Mouse (Mus musculus): ENCODE data around the gene Calhm2.

Calhm2 gene

DNA sequence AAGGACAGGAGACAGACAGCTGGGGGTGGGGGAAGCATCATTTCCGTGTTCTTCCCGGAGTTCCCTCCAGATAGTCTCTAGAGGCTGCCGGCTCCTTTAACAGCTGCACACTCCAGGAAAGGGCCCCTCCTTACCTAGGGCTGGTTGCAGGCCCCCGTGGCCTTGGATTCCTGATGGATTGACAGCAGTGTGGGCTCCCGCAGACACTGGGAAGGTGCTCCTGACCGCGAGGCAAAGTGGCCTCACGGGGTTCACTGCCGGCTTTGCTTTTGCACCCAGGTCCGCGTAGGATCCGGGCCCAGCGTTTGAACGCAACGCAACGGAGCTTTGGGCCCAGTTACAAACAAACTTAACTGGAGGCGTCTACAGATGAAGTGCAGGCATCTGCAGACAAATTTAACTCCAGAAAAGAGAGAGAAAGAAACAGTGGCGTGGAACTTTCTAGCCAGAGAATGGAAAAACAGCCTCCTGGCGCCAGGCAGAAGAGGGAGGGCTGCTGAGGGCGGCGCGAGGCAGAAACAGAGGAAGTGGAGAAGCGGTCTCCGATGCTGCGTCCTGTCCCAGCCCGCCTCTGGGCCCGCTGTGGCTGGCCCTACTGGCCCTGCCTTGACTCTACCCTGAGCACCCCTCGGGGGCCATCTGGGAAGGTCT is at the start of gene Calhm2:
Gene Calhm2, minus strand, starts transcription at position 524 of the 651 bp plus-strand sequence.
- DNase-seq (ENCODE audit: low spot score), result no peak

DNA sequence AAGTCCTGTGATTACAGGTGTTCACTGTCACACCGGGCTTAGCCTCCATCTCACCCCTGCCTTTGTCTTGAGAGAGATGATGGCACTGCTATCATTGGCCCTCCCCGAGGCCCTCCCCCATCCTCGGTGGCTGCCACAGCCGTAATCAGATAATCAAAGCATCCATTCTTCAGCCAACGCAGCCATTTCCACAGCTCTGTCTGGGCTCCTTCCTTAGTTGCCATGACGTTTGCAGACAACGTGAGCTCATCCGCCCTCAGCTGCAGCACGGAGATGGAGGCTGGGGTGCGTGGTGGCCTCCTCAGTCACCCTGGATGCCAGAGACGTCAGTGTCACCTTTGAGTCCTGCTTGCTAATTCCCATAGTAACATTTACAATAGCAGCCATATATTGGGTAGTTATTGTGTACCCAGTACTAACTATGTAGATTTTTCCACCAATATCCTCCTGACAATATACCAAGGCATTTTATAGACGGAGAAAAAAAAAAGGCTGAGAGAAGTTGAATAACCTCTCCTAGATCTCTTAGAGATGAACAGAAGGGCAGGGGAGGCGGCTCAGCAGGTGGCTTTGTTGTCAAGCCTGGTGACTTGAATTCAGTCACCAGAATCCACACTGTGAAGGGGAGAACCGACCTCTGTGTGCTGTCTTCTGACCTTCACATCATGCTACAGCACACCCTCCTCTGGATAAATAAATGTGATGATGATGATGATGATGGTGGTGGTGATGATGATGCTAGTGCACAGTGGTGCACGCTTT is 48.6 kb upstream of the Calhm2 start:
- DNase-seq (ENCODE audit: low spot score), result no peak

DNA sequence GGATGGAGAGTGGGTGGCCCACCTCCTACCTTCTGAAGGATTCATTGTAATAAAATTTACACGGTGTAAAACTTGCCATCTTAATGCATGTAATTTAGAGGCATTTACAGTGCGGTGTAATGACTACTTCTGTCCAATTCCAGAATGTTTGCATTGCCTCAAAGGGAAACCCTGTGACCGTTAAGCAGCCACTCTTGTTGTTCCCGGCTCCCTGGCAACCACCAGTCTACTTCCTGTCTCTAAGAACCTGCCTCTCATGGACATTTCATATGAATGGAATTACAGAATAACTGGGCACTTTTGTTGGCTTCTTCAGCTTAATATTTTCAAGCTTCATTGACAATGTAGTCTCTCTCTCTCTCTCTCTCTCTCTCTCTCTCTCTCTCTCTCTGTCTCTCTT is 46.6 kb upstream of the Calhm2 start:
- DNase-seq (ENCODE audit: low spot score), result no peak

DNA sequence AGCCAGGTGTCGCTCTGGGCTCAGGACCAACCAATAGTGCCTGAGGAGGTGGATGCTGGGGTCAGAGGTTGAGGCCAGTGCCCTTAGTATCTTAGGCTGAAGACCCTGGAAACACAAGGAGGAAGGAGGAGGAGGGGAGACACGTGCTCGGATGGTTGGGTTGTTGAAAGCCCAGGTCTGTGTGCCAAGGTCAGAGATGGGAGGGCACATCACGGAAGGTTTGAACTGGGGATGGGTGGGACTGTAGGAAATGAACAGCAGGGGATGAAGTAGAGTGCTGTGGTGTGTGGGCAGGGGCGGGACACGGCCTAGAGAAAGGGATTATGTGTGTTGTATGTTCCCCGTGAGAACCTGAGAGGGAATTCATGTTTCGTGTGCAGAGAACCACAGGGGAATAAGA is 46.1 kb upstream of the Calhm2 start:
- DNase-seq (ENCODE audit: low spot score), result no peak

DNA sequence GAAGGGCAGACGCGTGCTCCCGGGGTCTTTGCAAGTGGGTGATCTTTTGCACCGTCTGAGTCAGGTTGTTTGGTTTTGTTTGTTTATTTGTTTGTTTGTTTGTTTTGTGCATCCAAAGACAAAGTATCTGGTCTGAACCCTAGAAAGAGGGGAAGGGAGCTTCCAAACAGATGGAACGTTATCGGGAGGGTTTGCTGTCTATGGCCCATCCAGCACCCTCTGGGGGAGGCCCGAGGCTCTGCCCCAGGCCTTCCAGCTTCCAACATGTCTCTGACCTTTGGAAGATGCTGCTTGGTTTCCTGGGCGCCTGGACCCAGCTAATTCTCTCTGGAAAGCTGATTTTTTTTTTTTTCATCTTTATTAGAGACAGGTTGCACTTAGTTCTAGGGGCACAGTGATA is 41.9 kb upstream of the Calhm2 start:
- no peak for DNase-seq (ENCODE audit: low spot score)

DNA sequence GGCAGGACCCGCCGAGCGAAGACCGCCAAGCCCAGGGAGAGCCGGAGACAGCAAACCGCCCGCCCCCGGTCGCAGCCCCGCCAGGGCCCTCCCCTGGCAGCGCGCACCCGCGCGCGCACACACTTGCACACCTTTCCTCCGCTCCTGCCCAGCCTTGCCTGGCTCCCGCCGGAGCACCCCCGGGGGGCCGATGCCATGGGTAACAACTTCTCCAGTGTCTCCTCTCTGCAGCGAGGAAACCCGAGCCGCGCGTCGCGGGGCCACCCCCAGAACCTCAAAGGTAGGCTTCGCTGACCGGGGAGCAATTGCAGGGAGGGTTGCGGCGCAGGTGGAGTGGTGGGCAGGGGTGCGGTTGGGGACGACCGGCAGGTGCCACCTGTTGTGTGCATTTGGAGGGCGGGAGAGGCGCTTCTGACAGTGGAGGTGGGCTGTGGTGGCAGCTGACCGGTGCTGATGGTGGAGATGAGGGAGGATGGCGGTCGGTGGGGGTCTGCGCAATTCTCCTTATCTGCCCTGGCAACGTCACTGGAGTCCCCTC is 41.2 kb upstream of the Calhm2 start:
- DNase-seq (ENCODE audit: low spot score), result no peak

DNA sequence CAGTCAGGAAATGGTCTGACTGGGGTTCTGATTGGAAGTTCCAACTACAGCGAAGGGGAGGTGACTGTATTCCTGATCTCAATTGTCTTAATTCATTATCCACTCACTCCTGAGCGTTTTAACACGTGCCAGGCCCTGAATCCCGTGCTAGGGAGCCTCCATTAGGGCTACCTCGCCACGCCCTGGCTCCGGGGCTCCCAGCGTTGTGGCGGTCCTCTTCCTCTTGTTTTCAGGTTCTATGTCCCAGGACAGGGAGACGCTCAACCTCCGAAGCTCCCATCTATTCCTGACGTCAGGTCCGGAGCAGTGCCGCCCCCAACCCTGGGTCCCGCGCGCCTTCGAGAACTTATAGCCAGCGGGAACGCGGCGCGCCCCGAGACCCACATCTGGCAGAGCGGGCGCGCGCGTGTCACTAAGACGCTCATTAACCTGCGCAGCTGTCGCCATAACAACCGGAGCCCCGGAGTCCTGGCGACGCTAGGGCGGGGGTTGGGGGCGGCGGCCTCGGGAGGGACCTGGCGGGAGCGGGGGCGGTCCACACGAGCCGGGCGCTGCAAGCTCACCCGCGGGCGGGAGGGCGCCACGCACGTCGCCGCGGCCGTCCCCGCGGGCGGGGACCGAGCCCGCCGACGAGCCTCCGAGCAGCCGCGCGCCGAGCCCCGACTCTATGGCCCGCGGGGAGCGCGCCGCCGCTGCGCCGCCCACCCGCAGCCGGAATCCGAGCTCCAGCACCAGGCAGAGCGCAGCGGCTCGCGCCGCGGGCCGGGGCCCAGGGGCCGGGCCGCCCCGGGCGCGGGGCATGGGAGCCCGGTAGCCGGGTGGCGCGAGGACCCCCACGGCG is 40.6 kb upstream of the Calhm2 start, which contains the start of gene Neurl1a:
Gene Neurl1a, plus strand, starts transcription at position 390 of the 841 bp plus-strand sequence.
- peak; percentile 13 for DNase-seq (ENCODE audit: low spot score)

DNA sequence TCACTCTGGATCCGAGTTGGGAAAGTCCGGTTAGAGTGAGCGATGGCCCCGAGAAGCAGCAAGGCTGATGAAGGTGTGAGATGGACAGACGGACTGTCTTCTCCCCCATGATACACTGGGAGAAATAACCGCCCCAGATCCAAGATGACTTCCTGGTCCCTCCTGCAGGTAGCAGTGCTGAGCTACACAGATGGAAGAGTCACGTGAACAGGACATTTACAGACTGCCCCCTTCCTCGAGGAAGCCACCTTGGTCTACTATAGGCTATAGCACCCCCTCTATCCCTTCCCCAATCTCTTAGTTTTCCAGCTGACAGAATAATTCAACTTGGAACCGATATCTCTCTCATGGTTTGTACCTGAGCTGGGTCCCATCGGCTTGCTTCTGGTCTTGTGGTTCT is 39.9 kb upstream of the Calhm2 start:
- DNase-seq (ENCODE audit: low spot score), result no peak

DNA sequence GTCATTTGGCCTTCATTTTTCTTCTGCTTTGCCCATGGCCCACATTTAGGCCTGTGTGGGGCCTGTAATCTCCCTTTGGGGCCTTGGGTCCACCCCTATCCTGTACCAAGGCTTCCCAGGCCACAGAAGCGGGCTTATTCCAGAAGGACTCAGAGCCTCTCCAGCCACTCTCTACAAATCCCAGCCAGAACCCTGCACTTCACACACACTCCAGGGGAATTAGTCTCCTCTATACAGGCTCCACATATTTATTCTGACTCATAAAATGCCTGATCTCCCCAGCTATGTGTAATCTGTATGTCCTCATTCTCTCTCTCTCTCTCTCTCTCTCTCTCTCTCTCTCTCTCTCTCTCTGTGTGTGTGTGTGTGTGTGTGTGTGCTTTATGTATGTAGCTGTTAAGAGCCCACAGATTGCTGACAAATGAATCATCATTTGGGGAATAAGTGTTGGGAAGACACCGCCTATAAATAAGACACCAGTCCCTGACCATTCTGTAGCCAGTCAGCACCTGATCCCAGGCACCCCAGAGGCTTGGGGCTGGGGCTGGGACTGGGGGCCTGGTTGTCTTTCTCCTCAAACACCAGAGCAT is 38.9 kb upstream of the Calhm2 start:
- DNase-seq (ENCODE audit: low spot score), result no peak

DNA sequence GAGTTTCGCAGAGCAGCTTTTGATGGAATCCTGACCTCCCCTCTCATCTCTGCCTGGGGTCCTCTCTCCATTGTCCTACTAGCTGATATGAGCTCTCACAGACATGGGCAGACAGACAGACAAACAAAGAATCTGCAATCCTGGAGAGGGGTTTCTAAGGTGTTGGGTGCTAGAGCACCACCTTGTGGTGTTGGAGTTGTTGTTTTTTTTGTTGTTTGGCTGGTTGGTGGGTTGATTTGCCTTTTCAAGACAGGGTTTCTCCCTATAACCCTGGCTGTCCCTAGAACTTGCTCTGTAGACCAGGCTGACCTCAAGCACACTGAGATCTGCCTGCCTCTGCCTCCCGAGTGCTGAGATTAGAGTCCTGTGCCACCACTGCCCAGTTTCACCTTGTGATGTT is 37.4 kb upstream of the Calhm2 start:
- no peak for DNase-seq (ENCODE audit: low spot score)

DNA sequence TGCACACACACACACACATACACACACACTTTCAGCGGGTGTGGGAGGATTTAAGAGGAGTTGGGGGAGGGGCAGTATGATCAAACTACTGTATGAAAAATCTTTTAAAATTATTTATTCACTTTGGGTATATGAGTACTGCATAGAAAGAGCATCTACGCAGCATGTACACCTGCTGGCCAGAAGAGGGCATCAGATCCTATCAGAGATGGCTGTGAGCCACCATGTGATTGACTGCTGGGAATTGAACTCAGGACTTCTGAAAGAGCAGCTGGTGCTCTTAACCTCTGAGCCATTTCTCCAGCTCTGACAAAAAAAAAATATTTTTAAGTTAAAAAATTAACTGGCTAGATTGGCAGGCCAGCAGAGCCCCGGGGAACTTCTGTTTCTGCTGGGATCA is 36.4 kb upstream of the Calhm2 start:
- no peak for DNase-seq (ENCODE audit: low spot score)

DNA sequence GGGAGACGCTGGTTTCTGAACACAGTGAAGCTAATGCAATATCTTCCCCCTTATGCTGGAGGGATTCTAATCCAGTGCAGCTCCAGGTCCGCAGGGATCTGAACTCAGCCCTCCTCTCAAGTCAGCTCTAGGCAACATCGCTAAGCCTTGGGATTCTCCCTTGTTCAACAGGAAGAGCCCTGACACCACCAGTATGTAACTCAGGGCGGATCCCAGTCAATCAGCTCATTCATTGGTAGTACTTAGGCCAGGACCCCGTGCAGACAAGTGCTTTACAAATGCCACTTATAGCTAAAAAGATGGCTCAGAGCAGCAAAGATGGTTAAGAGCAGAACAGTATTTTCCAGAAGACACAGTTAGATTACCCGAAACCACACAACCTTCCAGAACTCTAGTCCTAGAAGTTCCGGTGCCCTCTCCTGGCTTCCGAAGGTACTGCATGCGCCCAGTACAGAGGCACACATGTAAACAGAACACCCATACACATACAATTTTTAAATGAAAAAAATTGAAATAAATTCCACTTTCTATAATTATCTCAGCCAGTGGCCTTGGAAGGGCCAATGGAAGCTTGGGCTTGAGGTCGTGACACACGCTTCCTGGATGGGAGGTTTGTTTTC is 30.8 kb upstream of the Calhm2 start:
- peak; percentile 76 for DNase-seq (ENCODE audit: low spot score)

DNA sequence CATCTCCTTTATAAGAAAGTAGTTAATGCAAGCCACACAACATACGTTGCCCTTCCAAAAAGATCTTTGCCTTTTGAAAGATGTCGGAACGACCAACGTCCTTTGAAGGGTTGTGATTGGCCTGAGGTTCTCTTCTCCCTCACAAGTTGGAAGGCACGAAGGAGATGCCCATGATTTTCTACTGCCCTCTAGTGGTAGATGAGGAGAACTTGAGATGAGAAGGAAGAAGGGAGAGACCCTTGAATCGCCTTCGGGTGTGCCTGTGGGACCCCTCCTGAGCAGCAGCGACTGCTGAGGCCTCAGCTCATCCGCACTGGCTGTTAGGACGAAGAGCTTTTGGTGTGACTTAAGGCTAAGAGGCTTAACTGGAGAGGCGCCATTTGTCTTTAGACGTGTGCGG is 30.1 kb upstream of the Calhm2 start:
- peak; percentile 47 for DNase-seq (ENCODE audit: low spot score)

DNA sequence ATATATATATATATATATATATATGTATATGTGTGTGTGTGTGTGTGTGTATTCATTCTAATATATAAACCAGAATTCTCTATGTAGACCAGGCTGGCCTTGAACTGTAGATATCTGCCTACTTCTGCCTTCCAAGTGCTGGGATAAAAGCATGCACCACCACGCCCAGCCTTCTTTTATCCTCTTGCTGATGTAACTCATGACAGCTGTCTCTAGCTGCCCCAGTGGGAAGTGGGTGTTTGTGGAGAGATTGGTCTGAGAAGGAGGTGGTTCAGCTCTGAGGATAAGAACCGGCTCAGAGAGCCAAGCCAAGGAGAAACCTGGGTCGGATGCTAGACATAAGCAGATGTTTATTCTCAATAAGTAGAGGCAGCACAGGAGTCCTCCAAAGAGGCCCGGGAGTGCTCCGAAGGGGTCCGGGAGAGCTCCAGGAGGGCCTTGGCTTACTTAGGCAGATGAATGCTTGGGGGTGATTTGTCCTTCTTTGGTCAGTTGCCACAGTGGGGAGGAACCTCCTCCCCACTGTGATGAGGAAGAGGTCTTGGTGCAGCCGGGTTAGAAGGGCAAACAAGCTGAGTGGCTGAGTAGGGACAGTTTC is 29.6 kb upstream of the Calhm2 start:
- no peak for DNase-seq (ENCODE audit: low spot score)

DNA sequence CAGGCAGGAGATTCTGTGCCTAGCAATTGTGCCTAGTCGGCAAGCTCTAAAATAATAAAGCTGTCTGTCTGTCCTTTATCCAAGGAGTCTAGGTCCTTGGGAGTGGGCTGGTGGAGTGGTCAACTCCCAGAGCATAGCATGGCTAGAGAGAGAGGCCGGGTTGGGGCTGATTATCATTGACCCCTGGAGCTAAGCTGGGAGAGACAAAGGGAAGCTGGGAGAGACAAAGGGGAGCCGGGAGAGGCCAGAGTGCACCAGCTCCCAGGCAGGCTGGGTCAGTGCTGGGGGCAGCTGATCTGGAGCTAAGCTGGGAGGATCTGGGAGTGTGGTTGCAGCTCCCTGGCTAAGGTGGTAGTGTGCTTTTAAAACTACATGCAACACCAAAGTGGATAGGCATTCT is 28.7 kb upstream of the Calhm2 start:
- no peak for DNase-seq (ENCODE audit: low spot score)

DNA sequence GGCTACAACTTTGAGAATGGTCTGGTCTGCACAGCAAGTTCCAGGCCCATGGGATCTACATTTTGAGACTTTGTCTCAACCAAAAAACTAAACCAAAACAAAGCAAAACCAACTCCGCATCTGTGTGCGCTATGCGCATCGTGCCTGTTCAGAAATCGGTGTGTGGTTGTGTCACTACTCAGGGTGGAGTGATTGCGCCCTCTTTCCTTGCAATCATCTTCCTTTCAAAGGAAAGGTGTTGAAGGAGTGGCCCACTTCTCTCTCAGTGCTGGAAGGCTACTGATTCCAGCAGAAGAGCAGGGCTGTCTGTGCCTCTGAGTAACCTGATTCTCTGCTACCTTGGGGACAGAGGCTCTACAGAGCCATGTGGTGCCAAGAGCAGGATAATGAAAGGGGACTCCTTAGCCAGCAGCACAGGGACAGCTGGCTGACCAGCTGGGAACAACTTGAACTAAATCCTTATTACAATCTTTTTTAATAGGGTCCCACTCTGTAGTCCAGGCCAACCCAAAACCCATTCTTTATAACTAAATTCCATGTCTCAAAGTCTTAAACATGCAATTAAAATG is 25.2 kb upstream of the Calhm2 start:
- no peak for DNase-seq (ENCODE audit: low spot score)

DNA sequence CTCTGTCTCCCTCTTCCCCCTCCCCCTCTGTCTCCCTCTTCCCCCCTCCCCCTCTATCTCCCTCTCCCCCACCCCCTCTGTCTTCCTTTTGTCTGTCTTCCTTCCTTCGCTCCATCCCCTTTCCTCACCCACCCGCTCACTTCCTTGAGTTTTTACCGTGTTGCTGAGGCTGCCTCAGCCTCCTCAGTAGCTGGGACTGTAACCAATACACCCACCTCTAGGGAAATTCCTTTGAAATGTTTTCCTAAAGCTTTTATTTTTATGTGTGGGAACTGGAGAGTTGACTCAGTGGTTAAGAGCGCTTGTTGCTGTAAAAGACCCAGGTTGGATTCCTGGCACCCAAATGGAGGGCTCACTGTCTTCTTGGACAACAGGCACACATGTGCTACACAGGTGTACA is 23.6 kb upstream of the Calhm2 start:
- DNase-seq (ENCODE audit: low spot score), result no peak

DNA sequence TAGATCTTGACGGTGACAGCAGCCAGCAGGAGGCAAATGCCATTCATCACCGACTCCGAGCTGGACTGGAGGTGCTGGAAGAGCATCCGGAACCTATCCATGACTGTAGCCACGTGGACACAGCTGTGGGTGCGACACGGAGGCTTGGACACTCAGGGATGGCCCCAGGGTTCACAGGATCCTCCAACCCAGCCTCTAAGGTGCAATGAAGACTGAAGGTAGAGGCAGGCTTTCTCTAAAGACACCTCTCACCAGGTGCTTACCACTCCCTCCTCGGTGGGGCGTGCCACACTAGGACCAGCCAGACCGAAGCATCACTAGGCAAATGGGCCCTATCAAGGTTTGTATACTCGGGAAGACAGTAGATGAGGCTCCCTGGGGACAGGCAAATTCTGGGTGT is 19.6 kb upstream of the Calhm2 start, which contains the start of gene Calhm3:
Gene Calhm3, minus strand, starts transcription at position 101 of the 400 bp plus-strand sequence.
- no peak for DNase-seq (ENCODE audit: low spot score)

DNA sequence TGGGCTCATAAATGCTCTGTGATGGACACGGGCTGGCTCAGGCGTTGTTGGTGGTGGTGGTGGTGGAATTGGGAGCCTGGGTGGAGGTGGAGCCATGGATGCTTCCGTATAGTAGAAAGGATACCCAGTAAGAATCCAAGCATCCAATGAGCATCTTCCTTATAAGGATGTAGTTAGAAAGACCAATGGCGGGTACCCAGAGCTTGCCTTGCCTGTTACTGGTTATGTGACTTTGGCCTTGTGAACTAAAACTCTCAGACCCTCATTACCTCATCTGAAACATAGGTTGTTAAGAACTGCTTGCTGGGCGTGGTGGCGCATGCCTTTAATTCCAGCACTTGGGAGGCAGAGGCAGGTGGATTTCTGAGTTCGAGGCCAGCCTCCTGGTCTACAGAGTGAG is 15.7 kb upstream of the Calhm2 start:
- DNase-seq (ENCODE audit: low spot score), result no peak

DNA sequence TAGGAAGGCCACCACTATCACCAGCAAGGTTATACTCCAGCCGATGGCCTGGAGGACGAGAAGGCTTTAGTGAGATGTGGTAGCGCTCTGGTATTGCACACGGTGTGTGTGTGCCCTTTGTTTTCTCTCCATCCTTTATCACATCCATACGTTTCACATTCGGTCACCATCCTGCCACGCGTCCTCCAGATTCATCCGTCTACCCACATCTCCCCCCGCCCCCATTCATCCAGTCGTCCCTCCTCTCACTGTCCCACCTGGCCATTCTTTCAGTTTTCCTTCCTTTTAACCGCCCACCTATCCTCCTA is 13.9 kb upstream of the Calhm2 start:
- no peak for DNase-seq (ENCODE audit: low spot score)
